ENCODE assay signal across 18 mouse cellular contexts in genomic region chr5:90703653-90704052, GRCm38 (mm10). TPM values are rescaled to one million over a fixed set of nuclear protein-coding genes. Genes with fewer than 3 reads are reported as not detected.
"Had no signal": no experiment of that assay in that cellular context is flagged by ENCODE, and none has a peak within 500 bp of the region (broad histone marks: within the 10 kb centered on the region; RNA-seq: fewer than 3 reads in every experiment).

No protein-coding gene starts in this region.

- H3K27ac ChIP-seq: kidney, postnatal 0 days; limb, embryonic 12.5 days; liver, embryonic 14.5 days; midbrain, embryonic 13.5 days; neural tube, embryonic 12.5 days; stomach, embryonic 15.5 days had no signal

- H3K27me3 ChIP-seq: limb, embryonic 12.5 days; midbrain, embryonic 13.5 days; neural tube, embryonic 12.5 days; stomach, embryonic 15.5 days had no signal

- H3K4me3 ChIP-seq: limb, embryonic 12.5 days; midbrain, embryonic 13.5 days; neural tube, embryonic 12.5 days; stomach, embryonic 15.5 days had no signal

- H3K36me3 ChIP-seq: limb, embryonic 12.5 days; midbrain, embryonic 13.5 days; neural tube, embryonic 12.5 days; stomach, embryonic 15.5 days had no signal

- DNase-seq: kidney, postnatal 36 days; layer of hippocampus, adult 9-11 months; layer of hippocampus, postnatal 36 days; liver; lung, adult 18-20 months; retina, postnatal 1 day; right cerebral cortex, postnatal 14 days; thymus, adult 2 months; thymus, postnatal 25 days had no signal

RNA-seq across cellular contexts. Expression of gene Cxcl5, which starts 55.5 kb away (rescaled TPM):
- total RNA-seq: layer of hippocampus, postnatal 36 days; megakaryocyte-erythroid progenitor cell, adult 5-6 weeks had no signal
- polyA plus RNA-seq: limb, embryonic 12.5 days; lung, embryonic 16.5 days; midbrain, embryonic 13.5 days; neural tube, embryonic 12.5 days; testis, adult 2 months had no signal
